Mouse (Mus musculus) CH12.LX (cell line): Measurements from ENCODE around the gene Ilkap. TPM values are rescaled to one million over a fixed set of nuclear protein-coding genes. Genes with fewer than 3 reads are reported as not detected.

Source experiments
- DNase-seq: peaks from one replicate; pipeline ENCODE4 v3.0.0-alpha.2; 2013; ENCODE audit errors: extremely low read depth
- H3K27ac ChIP-seq: 2 replicates; pipeline ENCODE4 v1.5.1; 2012; ENCODE audit warnings: low read depth, mild to moderate bottlenecking, control low read depth, moderate library complexity; ENCODE audit not compliant: insufficient read depth
- H3K27me3 ChIP-seq: replicated peaks from 2 replicates; pipeline ENCODE3; 2012; ENCODE audit warnings: inconsistent platforms
- H3K36me3 ChIP-seq, 2 experiments: replicated peaks in 1 of 2; 2 replicates each; pipeline versions ENCODE3 to v1.6.1; 2012; ENCODE audit warnings: inconsistent platforms in 1 of 2, low read length in 1 of 2, mild to moderate bottlenecking in 1 of 2, mixed read lengths in 1 of 2, moderate library complexity in 1 of 2; ENCODE audit not compliant: control insufficient read depth in 1 of 2, insufficient read depth in 1 of 2
- H3K4me1 ChIP-seq, 2 experiments: 2 replicates each; pipeline ENCODE4 v1.6.1; 2012; ENCODE audit warnings: inconsistent platforms in 1 of 2, moderate library complexity in 1 of 2; ENCODE audit not compliant: insufficient read depth in 2 of 2, control insufficient read depth in 1 of 2
- H3K4me2 ChIP-seq: 2 replicates; pipeline ENCODE4 v1.6.1; 2012; ENCODE audit warnings: low read depth, mild to moderate bottlenecking, control low read depth; ENCODE audit not compliant: poor library complexity, insufficient read depth, severe bottlenecking
- H3K4me3 ChIP-seq, 3 experiments: fragments of 150-350 bp in 1 of 3; sonication (generic) in 1 of 3; replicated peaks in 1 of 3; 2 replicates each; pipeline versions ENCODE3 to v1.5.1; 2011 to 2012; ENCODE audit warnings: low read depth in 2 of 3, low read length in 2 of 3, mild to moderate bottlenecking in 2 of 3, moderate library complexity in 2 of 3, control low read depth in 1 of 3, improper control_type of control experiment in 1 of 3, inconsistent platforms in 1 of 3, mixed read lengths in 1 of 3; ENCODE audit not compliant: poor library complexity in 1 of 3
- H3K79me2 ChIP-seq: replicated peaks from 2 replicates; pipeline ENCODE4 v1.6.1; 2012; ENCODE audit warnings: mild to moderate bottlenecking, moderate library complexity; ENCODE audit not compliant: control insufficient read depth, poor library complexity, insufficient read depth, severe bottlenecking; ENCODE audit errors: extremely low read depth
- H3K9ac ChIP-seq: 2 replicates; pipeline ENCODE4 v1.6.1; 2012; ENCODE audit warnings: low read depth, mild to moderate bottlenecking, control low read depth, moderate library complexity; ENCODE audit not compliant: insufficient read depth
- H3K9me3 ChIP-seq: replicated peaks from 2 replicates; pipeline ENCODE3; 2012; ENCODE audit warnings: low read length, inconsistent platforms, mixed read lengths
- CHD1 ChIP-seq: IDR thresholded peaks from 2 replicates; pipeline ENCODE4 v1.6.1; 2012; ENCODE audit warnings: low read depth, low read length, improper control_type of control experiment, inconsistent platforms
- CTCF ChIP-seq, 2 experiments: IDR thresholded peaks in 1 of 2; conservative IDR thresholded peaks in 1 of 2; 2 replicates each; pipeline ENCODE4 v1.5.1; 2011 to 2012; ENCODE audit warnings: low read depth in 2 of 2, low read length in 2 of 2, improper control_type of control experiment in 1 of 2, inconsistent platforms in 1 of 2, mild to moderate bottlenecking in 1 of 2, moderate library complexity in 1 of 2
- ELF1 ChIP-seq: IDR thresholded peaks from 2 replicates; pipeline ENCODE4 v1.6.1; 2014; ENCODE audit warnings: low read depth, mild to moderate bottlenecking, inconsistent platforms, low read length, improper control_type of control experiment
- ETS1 ChIP-seq: conservative IDR thresholded peaks from 2 replicates; pipeline ENCODE4 v1.6.1; 2012; ENCODE audit warnings: low read depth, mild to moderate bottlenecking, inconsistent platforms, low read length, improper control_type of control experiment, moderate library complexity
- JUN ChIP-seq: IDR thresholded peaks from 2 replicates; pipeline ENCODE4 v1.6.1; 2011; ENCODE audit warnings: low read depth, mild to moderate bottlenecking, low read length, improper control_type of control experiment, moderate library complexity; ENCODE audit not compliant: insufficient read depth
- KAT2A ChIP-seq: IDR thresholded peaks from 2 replicates; pipeline ENCODE4 v1.6.1; 2012; ENCODE audit warnings: low read length, improper control_type of control experiment, inconsistent platforms; ENCODE audit not compliant: insufficient replicate concordance
- MAFK ChIP-seq: IDR thresholded peaks from 2 replicates; pipeline ENCODE4 v1.6.1; 2011; ENCODE audit warnings: low read length, improper control_type of control experiment; ENCODE audit not compliant: insufficient replicate concordance
- MAX ChIP-seq: IDR thresholded peaks from 2 replicates; pipeline ENCODE4 v1.6.1; 2011; ENCODE audit warnings: low read length, improper control_type of control experiment
- MXI1 ChIP-seq: IDR thresholded peaks from 2 replicates; pipeline ENCODE4 v1.6.1; 2011; ENCODE audit warnings: mild to moderate bottlenecking, low read depth, low read length, improper control_type of control experiment
- MYC ChIP-seq: IDR thresholded peaks from 2 replicates; pipeline ENCODE4 v1.6.1; 2011; ENCODE audit warnings: low read depth, mild to moderate bottlenecking, improper control_type of control experiment, low read length
- PAX5 ChIP-seq: IDR thresholded peaks from 2 replicates; pipeline ENCODE4 v1.6.1; 2012; ENCODE audit warnings: low read length, inconsistent platforms, mixed read lengths
- POLR2A ChIP-seq: IDR thresholded peaks from 2 replicates; pipeline ENCODE4 v1.6.1; 2011; ENCODE audit warnings: low read depth, mild to moderate bottlenecking, improper control_type of control experiment, low read length
- POLR2AphosphoS2 ChIP-seq: IDR thresholded peaks from 2 replicates; pipeline ENCODE4 v1.6.1; 2011; ENCODE audit warnings: low read depth, low read length, improper control_type of control experiment
- RAD21 ChIP-seq: IDR thresholded peaks from 2 replicates; pipeline ENCODE4 v1.6.1; 2011; ENCODE audit warnings: low read depth, mild to moderate bottlenecking, low read length, improper control_type of control experiment, moderate library complexity
- SIN3A ChIP-seq: IDR thresholded peaks from 2 replicates; pipeline ENCODE4 v1.6.1; 2012; ENCODE audit warnings: low read length, improper control_type of control experiment, inconsistent platforms
- SMC3 ChIP-seq: IDR thresholded peaks from 2 replicates; pipeline ENCODE4 v1.6.1; 2011; ENCODE audit warnings: low read depth, low read length, improper control_type of control experiment
- TBP ChIP-seq: conservative IDR thresholded peaks from 2 replicates; pipeline ENCODE4 v1.6.1; 2011; ENCODE audit warnings: low read depth, low read length, improper control_type of control experiment
- USF1 ChIP-seq: IDR thresholded peaks from 2 replicates; pipeline ENCODE4 v1.6.1; 2014; ENCODE audit warnings: low read depth, mild to moderate bottlenecking, inconsistent platforms, low read length, improper control_type of control experiment
- USF2 ChIP-seq: conservative IDR thresholded peaks from 2 replicates; pipeline ENCODE4 v1.6.1; 2011; ENCODE audit warnings: low read depth, low read length, improper control_type of control experiment
- ZC3H11A ChIP-seq: IDR thresholded peaks from 2 replicates; pipeline ENCODE4 v1.6.1; 2012; ENCODE audit warnings: low read depth, mild to moderate bottlenecking, inconsistent platforms, low read length, improper control_type of control experiment
- ZKSCAN1 ChIP-seq: IDR thresholded peaks from 2 replicates; pipeline ENCODE4 v1.6.1; 2012; ENCODE audit warnings: low read depth, inconsistent platforms, low read length, improper control_type of control experiment, borderline replicate concordance
- ZMIZ1 ChIP-seq: IDR thresholded peaks from 2 replicates; pipeline ENCODE4 v1.6.1; 2012; ENCODE audit warnings: low read depth, mild to moderate bottlenecking, inconsistent platforms, low read length, improper control_type of control experiment
- ZNF384 ChIP-seq: IDR thresholded peaks from 2 replicates; pipeline ENCODE4 v1.6.1; 2012; ENCODE audit warnings: low read depth, low read length, improper control_type of control experiment, inconsistent platforms
- dilution Hi-C: fragments of 300-500 bp; cut with MboI; formaldehyde crosslinking; loops from 2 replicates; pipeline ENCODE4 v1.14.3; 2020; ENCODE audit warnings: low sequenced_read_pairs; ENCODE audit not compliant: extremely low pct_unique_long_range_greater_than_20kb, extremely low pct_ligation_motif_present
- in situ Hi-C: fragments of 300-500 bp; cut with MboI; formaldehyde crosslinking; loops from 3 replicates; pipeline ENCODE4 v1.14.3; 2019; ENCODE audit warnings: low sequenced_read_pairs, low pct_ligation_motif_present, low pct_unique_long_range_greater_than_20kb, mixed read lengths
- polyA plus RNA-seq: library from polyadenylated mRNA; unstranded; fragments of >175 nt; gene quantifications from 2 replicates; pipeline ENCODE4 v1.2.1, GENCODE M21; 2012; ENCODE audit warnings: low read depth; ENCODE audit not compliant: insufficient read length
- total RNA-seq, 2 experiments: library from RNA; depleted of rRNA; stranded (reverse); fragments of 300-350 nt in 1 of 2; fragments of >200 nt in 1 of 2; gene quantifications; 2 replicates each; pipeline ENCODE4 v1.2.3; 2012 to 2014

Gene Ilkap
- total and polyA plus RNA-seq, 3 experiments, result 77.9 to 101 (median 79.1) TPM

DNA sequence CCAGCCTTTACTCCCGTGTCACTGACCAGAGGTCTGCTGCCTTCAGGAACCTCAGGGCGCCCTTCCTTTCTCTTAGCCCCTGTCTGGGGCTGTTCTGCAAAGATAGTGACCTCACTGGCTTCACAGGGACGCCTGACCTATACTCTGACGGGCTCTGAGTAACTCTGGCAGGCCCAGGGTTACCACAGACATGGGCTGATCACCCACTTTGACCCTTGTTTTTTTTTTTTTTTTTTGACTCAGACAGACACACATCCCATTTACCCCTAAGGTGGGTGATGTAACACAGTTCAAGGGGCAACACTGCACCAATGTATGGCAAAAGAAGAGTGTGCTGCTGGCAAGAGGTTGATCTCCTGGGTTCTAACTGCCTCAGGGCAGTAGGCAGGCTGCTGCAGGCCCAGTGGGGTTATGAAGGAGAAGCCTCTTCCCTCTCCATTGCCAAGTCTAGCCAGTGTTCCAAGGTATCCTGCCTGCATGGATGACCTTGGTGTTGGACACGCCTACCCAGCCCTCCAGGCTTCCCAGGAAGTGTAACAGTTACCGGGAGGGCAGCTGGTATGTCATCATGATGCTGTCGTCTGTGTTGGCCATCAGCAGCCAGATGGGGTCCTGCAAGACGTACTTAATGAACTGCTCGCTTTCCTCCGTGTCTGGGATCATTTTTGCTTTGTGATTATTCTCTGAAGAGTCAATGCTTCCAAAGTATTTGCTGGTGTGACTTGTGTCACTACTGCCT is 21.4 kb upstream of the Ilkap start:
- no peaks in the 10 kb centered on the region for H3K27me3 ChIP-seq
- in situ Hi-C loops, result loop anchor here (10.0 kb wide), 1 partner anchor 145 kb away; no protein-coding TSS in a partner anchor

DNA sequence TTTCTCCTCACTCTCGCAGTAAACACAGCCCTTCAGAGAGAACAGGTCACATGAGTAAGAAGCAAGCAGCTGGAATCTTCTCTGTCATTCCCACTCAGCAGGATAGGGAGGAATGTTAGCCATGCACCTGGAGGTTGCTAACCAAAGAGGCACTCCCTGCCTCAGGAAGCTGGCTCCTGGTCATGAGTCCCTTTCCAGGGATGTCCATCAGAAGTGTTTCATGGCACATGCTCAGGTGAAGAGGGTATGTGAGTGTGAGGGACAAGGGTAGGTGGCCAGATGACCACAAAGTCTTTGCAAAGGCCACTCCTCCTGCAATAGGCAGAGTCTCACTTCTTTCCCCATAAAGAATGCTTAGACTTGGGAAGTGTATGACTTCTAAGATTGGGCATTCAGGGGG is 19.4 kb upstream of the Ilkap start:
- Histone ChIP-seq H3K4me1 (peaks cover 0 to 14% of the 10 kb centered on the region in 2 experiments; a peak in 2 of 4 replicates), H3K27ac (no peak overlapping the region), H3K4me2 (no peak overlapping the region), H3K4me3 (no peak overlapping the region), H3K27me3 (no peaks in the 10 kb centered on the region), H3K9me3 (no peaks in the 10 kb centered on the region), H3K79me2 (no peaks in the 10 kb centered on the region), H3K9ac (no peak overlapping the region), H3K36me3 (peaks cover 32 to 54% of the 10 kb centered on the region in 2 experiments)
- TF ChIP-seq MAFK (no peak), MYC (no peak), SIN3A (no peak), KAT2A (no peak), ZMIZ1 (no peak), MXI1 (no peak), USF1 (no peak), POLR2AphosphoS2 (no peak), MAX (no peak)
- no peak for DNase-seq
- dilution Hi-C loops (no loop called here), in situ Hi-C loops (no loop called here)

More for the DNA sequence above, 21.4 kb upstream of the Ilkap start:
- no peak overlapping the region for H3K4me3 ChIP-seq
- H3K4me1 ChIP-seq, result peaks cover 0 to 6% of the 10 kb centered on the region in 2 experiments; a peak in 2 of 4 replicates
- H3K79me2 ChIP-seq, result no peaks in the 10 kb centered on the region
- no peak for DNase-seq
- peaks cover 41 to 69% of the 10 kb centered on the region in 2 experiments for H3K36me3 ChIP-seq
- H3K9ac ChIP-seq, result no peak overlapping the region
- dilution Hi-C loops, result no loop called here
- no peak overlapping the region for H3K4me2 ChIP-seq
- H3K9me3 ChIP-seq, result no peaks in the 10 kb centered on the region
- H3K27ac ChIP-seq, result no peak overlapping the region
- TF ChIP-seq CHD1 (no peak), USF2 (no peak), ZKSCAN1 (no peak), POLR2A (no peak), PAX5 (no peak), RAD21 (no peak), JUN (no peak), TBP (no peak), SMC3 (no peak), ETS1 (no peak), ZNF384 (no peak), ELF1 (no peak), ZC3H11A (no peak), SIN3A (no peak), CTCF (conservative IDR thresholded peaks at IDR 0.05 in 1 of 2, IDR thresholded peaks at IDR 0.05 in 1 of 2; ENCODE audit: low read depth in 2 of 2, low read length in 2 of 2) (no peak)
